Mouse (Mus musculus) kidney, embryonic 16.5 days (tissue): ENCODE results near the gene Hdhd5. TPM values are rescaled to one million over a fixed set of nuclear protein-coding genes. Genes with fewer than 3 reads are reported as not detected.

Experiments used
- ATAC-seq: fragments of 200-750 bp; cut with Nextera tagmentation; 2 replicates; pipeline ENCODE4 v1.8.0; 2017; ENCODE audit warnings: moderate TSS enrichment; ENCODE audit not compliant: low FRiP score, low TSS enrichment
- H3K27ac ChIP-seq: fragments of 300-500 bp; sonication (generic); 2 replicates; pipeline ENCODE4 v1.5.1; 2014; ENCODE audit warnings: low read length
- H3K27me3 ChIP-seq: fragments of 300-500 bp; sonication (generic); 2 replicates; pipeline ENCODE4 v1.6.1; 2014; ENCODE audit warnings: low read length, control low read depth, mixed read lengths; ENCODE audit not compliant: insufficient read depth
- H3K36me3 ChIP-seq: fragments of 300-500 bp; sonication (generic); 2 replicates; pipeline ENCODE4 v1.6.1; 2014; ENCODE audit warnings: low read length, control low read depth, mixed read lengths; ENCODE audit not compliant: insufficient read depth
- H3K4me1 ChIP-seq: fragments of 300-500 bp; sonication (generic); 2 replicates; pipeline ENCODE4 v1.6.1; 2014; ENCODE audit warnings: low read length, control low read depth, mixed read lengths; ENCODE audit not compliant: insufficient read depth
- H3K4me2 ChIP-seq: fragments of 300-500 bp; sonication (generic); replicated peaks from 2 replicates; pipeline ENCODE4 v1.6.1; 2014; ENCODE audit warnings: low read depth, low read length
- H3K4me3 ChIP-seq: fragments of 300-500 bp; sonication (generic); 2 replicates; pipeline ENCODE4 v1.5.1; 2014; ENCODE audit warnings: mild to moderate bottlenecking, low read length
- H3K9ac ChIP-seq: fragments of 300-500 bp; sonication (generic); replicated peaks from 2 replicates; pipeline ENCODE4 v1.6.1; 2014; ENCODE audit warnings: low read length
- H3K9me3 ChIP-seq: fragments of 300-500 bp; sonication (generic); 2 replicates; pipeline ENCODE4 v1.6.1; 2016; ENCODE audit warnings: low read length, control low read depth
- WGBS: fragments of 180-500 bp; shearing (Covaris S2); extraction: QIAGEN DNeasy Blood & Tissue Kit; methylation state at CpG from one replicate; pipeline ENCODE4 v1.1.7; 2014; 5-methylcytosine and 5-hydroxymethylcytosine counted together
- polyA plus RNA-seq: library from polyadenylated mRNA; unstranded; fragments of >200 nt; fragmentation: Nextera tagmentation; extraction: Ambion mirVana; gene quantifications from 2 replicates; pipeline ENCODE4 v1.2.1, GENCODE M21; 2015

Hdhd5 gene
- 22.1 and 23.6 TPM in 2 replicates for polyA plus RNA-seq

DNA sequence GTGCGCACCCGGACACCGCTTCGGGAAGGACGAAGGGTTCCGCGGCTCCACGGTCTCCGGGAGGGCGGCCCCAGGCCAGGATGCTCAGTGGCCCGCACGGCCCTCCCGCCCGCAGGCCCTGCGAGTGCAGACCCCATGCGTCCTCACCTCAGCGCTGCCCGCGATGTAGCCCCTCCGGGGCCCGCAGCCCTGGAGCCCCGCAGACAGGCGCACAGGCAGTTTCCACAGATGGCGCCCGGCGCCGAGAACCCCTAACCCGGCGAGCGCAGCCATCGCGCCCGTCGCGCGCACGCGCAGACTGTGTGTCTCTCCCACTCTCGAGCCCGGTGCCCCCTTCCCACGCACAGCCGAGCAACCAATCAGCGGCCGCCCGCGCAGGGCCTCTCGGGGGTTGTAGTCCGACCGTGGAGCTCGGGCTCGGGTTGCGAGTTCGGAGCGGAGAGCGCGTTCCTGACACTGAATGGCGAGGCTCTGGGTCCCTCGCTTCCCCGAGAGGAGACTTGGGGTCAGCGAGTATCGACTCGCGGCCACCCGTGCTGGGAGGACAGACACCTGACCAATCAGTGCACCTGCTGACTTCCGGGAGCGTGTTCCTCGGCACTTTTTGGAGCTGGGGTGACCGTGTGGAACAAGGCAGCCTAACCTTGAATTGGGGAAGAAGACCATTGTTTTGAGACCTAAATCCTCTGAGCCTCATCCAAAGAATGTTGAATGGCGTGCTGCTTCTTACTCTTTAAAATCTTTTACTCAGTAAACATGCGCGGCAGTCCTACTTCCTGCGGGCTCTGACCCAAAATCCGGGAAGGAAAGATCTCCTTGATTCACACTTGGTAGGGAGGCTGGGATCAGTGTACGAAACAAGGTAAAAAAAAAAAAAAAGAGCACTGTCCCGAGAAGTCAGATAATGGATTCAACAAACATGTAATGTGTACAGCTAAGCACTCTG lies at the start of gene Hdhd5:
Hdhd5 (minus strand) TSS at position 300 of the 946 bp plus-strand sequence.
- peak; percentile 99 for ATAC-seq
- no peaks in the 10 kb centered on the region for H3K27me3 ChIP-seq
- peaks cover 9% of the 10 kb centered on the region; the same call in 1 of the 2 replicates for H3K4me1 ChIP-seq
- WGBS: 0% methylated on average over 75 of the region's 75 CpGs
- H3K27ac ChIP-seq: peak within 1 kb of the TSS; percentile 80
- no peaks in the 10 kb centered on the region for H3K9me3 ChIP-seq
- H3K4me2 ChIP-seq: peak within 1 kb of the TSS; percentile 75
- no peaks in the 10 kb centered on the region for H3K36me3 ChIP-seq
- peak within 1 kb of the TSS; percentile 93 for H3K9ac ChIP-seq
- H3K4me3 ChIP-seq: peak within 1 kb of the TSS; percentile 94

DNA sequence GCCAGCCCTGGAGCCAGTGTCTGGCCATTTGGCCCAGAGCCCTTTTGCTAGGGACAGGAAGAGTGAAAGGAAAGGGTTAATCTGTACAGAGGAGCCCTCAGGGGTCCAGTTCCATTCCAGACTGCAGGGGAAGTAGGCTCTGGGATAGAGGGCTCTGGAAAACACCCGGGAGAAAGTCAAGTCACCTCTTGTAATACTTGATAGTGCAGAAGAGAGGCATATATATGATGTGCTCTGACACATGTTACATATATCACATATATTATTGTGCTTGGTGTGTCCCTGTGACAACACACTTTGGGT lies 49.5 kb upstream of the Hdhd5 start:
- 0 out of 2 replicates have a peak overlapping the region, but pooled peaks have one; percentile 32 for H3K9ac ChIP-seq
- no peak for ATAC-seq

GRCm38 (mm10) chr6:120579831-120580712 lies 49.0 kb upstream of the Hdhd5 start:
- H3K4me3 ChIP-seq: peak overlapping the region; percentile 44
- no peaks in the 10 kb centered on the region; the same call in 1 of the 2 replicates for H3K27me3 ChIP-seq
- peak overlapping the region; percentile 84 for H3K4me2 ChIP-seq
- H3K36me3 ChIP-seq: no peaks in the 10 kb centered on the region
- peak; percentile 85 for ATAC-seq
- peak overlapping the region; percentile 61 for H3K27ac ChIP-seq
- H3K9me3 ChIP-seq: no peaks in the 10 kb centered on the region
- WGBS: under 1% methylated on average over 23 of the region's 23 CpGs
- H3K9ac ChIP-seq: peak overlapping the region; percentile 46
- peaks cover 20% of the 10 kb centered on the region for H3K4me1 ChIP-seq

More for the DNA sequence above, 49.5 kb upstream of the Hdhd5 start:
- Histone ChIP-seq H3K27me3 (no peaks in the 10 kb centered on the region; the same call in 1 of the 2 replicates), H3K4me2 (peak overlapping the region; percentile 84), H3K9me3 (no peaks in the 10 kb centered on the region), H3K4me1 (peaks cover 26% of the 10 kb centered on the region), H3K4me3 (peak overlapping the region; percentile 44), H3K36me3 (no peaks in the 10 kb centered on the region), H3K27ac (no peak overlapping the region)
- WGBS: 4% methylated on average over 1 of the region's 1 CpGs

GRCm38 (mm10) chr6:120579110-120579830 lies 48.2 kb upstream of the Hdhd5 start:
- WGBS: 3% methylated on average over 21 of the region's 21 CpGs
- Histone ChIP-seq H3K9me3 (no peaks in the 10 kb centered on the region), H3K27ac (peak overlapping the region; percentile 31; the same call in 1 of the 2 replicates), H3K4me2 (peak overlapping the region; percentile 84), H3K36me3 (no peaks in the 10 kb centered on the region), H3K27me3 (no peaks in the 10 kb centered on the region; the same call in 1 of the 2 replicates), H3K9ac (peak overlapping the region; percentile 46), H3K4me3 (peak overlapping the region; percentile 44), H3K4me1 (peaks cover 19% of the 10 kb centered on the region)
- ATAC-seq: peak; percentile 88

DNA sequence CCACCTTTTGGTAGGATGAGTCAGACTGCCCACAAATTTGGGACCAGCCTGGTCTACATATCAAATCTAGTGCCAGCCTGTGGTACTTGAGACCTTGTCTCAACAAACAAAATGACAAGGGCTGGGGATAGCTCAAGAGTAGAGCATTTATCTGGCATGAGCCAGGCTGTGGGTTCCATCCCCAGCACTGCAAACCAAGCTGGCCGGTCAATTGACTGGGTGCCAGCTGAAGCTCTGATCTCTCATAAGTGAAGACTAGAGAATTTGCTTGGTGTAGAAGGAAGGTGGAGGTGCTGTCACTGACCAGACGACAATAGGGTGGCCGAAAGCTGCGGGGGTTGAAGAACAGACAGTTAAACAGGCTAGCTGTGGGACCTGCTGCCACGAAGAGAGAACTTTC lies 47.4 kb upstream of the Hdhd5 start:
- Histone ChIP-seq H3K9me3 (no peaks in the 10 kb centered on the region), H3K27me3 (no peaks in the 10 kb centered on the region; the same call in 1 of the 2 replicates)
- WGBS: 57% methylated on average over 5 of the region's 5 CpGs

GRCm38 (mm10) chr6:120572372-120572771 lies 41.3 kb upstream of the Hdhd5 start:
- WGBS: 53% methylated on average over 1 of the region's 1 CpGs
- H3K4me2 ChIP-seq: no peak overlapping the region
- H3K4me1 ChIP-seq: no peaks in the 10 kb centered on the region
- no peak overlapping the region for H3K9ac ChIP-seq
- H3K9me3 ChIP-seq: no peaks in the 10 kb centered on the region
- no peaks in the 10 kb centered on the region for H3K27me3 ChIP-seq
- ATAC-seq: no peak
- no peak overlapping the region for H3K4me3 ChIP-seq
- no peak overlapping the region for H3K27ac ChIP-seq
- no peaks in the 10 kb centered on the region for H3K36me3 ChIP-seq

More for the DNA sequence above, 47.4 kb upstream of the Hdhd5 start:
- no peak for ATAC-seq
- Histone ChIP-seq H3K36me3 (no peaks in the 10 kb centered on the region), H3K4me2 (no peak overlapping the region), H3K4me1 (peaks cover 19% of the 10 kb centered on the region), H3K9ac (no peak overlapping the region), H3K27ac (0 out of 2 replicates have a peak overlapping the region, but pooled peaks have one; percentile 31), H3K4me3 (no peak overlapping the region)

DNA sequence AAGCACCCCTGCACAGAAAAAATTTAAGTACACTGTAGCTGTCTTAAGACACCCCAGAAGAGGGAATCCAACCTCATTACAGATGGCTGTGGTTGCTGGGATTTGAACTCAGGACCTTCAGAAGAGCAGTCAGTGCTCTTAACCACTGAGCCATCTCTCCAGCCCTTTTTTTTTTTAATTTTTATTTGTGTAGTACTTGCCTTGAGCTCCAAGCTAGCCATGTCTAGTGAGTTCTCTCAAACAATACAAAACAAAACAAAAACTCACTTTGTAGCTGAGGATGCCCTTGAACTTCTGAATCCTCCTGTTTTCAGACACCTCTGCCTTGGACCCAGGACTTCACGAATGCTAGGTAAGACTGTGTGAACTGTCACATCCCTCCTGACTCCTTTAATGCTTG lies 37.1 kb upstream of the Hdhd5 start:
- 79% methylated on average over 1 of the region's 1 CpGs for WGBS
- Histone ChIP-seq H3K4me3 (no peak overlapping the region), H3K27ac (no peak overlapping the region), H3K9ac (no peak overlapping the region), H3K9me3 (no peaks in the 10 kb centered on the region), H3K27me3 (no peaks in the 10 kb centered on the region), H3K4me2 (no peak overlapping the region), H3K36me3 (no peaks in the 10 kb centered on the region), H3K4me1 (no peaks in the 10 kb centered on the region)
- no peak for ATAC-seq

DNA sequence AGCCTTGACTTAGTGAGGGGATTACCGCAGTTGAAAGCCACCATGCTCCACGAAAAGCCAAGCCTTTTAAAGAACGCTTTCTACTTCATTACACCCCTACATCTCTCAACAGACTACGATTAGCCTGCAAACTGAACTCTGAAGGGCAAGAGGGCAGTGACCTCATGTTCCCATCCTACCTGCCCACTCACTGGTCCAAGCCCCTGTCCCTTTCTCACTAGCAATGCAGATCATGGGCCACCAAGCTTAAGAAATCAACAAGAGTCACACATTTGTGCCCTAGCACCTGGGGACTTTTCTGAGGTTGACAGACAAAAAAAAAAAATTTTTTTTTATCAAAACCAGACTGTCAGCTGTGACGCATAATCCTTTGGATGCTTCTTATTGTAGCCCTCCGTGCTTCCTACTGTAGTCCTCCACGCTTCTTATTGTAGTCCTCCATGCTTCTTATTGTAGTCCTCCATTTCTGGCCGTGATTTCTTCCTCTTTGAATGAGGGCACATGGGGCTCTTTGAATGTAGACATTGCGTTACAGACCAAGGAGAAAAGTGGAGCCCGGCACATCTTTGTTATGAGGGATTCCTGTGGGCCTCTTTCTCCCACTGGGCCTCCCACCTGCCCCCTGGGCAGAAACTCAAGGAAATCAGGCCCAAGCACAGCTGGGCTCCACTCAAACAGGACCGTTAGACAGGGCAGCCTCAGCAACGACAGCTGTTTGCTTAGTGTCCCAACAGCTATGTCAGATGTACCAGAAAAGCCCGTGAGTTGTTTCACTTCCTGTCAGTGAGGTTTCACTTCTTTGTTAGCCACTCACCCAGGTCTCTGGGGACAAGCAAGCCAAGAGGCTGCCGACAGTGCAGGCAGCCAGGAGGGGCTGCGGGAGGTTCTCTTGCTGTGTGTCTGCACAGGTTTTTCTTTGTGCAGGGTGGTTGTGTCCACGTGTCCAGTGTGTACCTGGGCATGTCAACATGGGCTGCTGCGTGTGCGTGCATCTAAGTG lies 36.1 kb upstream of the Hdhd5 start:
- no peak overlapping the region for H3K9ac ChIP-seq
- no peak overlapping the region for H3K27ac ChIP-seq
- 66% methylated on average over 18 of the region's 18 CpGs for WGBS
- H3K4me1 ChIP-seq: no peaks in the 10 kb centered on the region
- ATAC-seq: no peak
- no peaks in the 10 kb centered on the region for H3K36me3 ChIP-seq
- H3K4me2 ChIP-seq: no peak overlapping the region
- H3K9me3 ChIP-seq: no peaks in the 10 kb centered on the region
- H3K27me3 ChIP-seq: no peaks in the 10 kb centered on the region
- H3K4me3 ChIP-seq: no peak overlapping the region
